Mouse (Mus musculus): ENCODE results near the gene Pknox1. TPM values are rescaled to one million over a fixed set of nuclear protein-coding genes. Genes with fewer than 3 reads are reported as not detected.
"Not testable (repeated sequence)": the region's sequence is repeated elsewhere in the genome, so short reads cannot be mapped to it uniquely, and the experiment has no call there.

Pknox1 gene
- total RNA-seq, 2 experiments from 2014 or later = 13.6 to 14.6 TPM

- no peak overlapping the region for H3K4me3 ChIP-seq
- DNase-seq (ENCODE audit: low spot score in 2 of 2) = peak; percentile 81 to 83
- no peak for TF ChIP-seq CTCF (conservative IDR thresholded peaks at IDR 0.05)
- peak overlapping the region; percentile 88 for H3K27ac ChIP-seq
Measured at GRCm38 (mm10) chr17:31535871-31536629, 28.5 kb upstream of the Pknox1 start.

- DNase-seq (ENCODE audit: low spot score in 2 of 2) = no peak
- Histone ChIP-seq H3K27ac (no peak overlapping the region), H3K4me3 (no peak overlapping the region)
- TF ChIP-seq CTCF (conservative IDR thresholded peaks at IDR 0.05) = no peak
Measured at GRCm38 (mm10) chr17:31540101-31540500, 24.4 kb upstream of the Pknox1 start.

DNA sequence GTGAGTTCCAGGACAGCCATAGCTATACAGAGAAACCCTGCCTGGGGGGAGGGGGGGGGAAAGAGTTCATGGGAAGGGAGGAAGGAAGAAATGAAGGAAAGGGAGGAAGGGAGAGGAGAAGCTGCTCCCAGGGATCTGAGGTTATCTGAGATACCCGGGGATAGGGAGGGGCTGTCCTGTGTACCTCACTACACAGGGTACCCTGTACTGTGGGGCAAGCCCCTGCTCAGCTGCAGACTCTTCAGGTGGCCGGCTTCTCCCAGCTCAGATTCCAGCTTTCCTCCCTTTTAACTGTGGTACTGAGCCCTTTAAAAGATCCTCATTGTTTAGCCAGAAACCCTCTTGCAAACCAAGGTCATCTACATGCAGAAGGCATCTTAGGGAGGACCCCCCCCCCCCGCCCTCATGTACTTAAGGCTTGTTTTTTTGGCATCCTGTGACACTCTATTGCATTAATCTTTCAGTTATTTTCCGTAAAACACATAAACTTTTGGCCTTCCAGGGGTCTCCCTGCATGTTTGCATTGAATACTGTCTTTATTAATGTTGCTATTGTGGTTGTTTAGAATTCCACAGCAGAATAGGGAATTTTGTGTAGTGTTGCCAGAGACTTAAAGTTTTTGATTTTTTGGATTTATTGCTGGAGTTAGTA, 23.6 kb upstream of the Pknox1 start:
- TF ChIP-seq CTCF (conservative IDR thresholded peaks at IDR 0.05) = no peak
- H3K4me3 ChIP-seq = no peak overlapping the region
- no peak for DNase-seq (ENCODE audit: low spot score in 2 of 2)
- H3K27ac ChIP-seq = peak overlapping the region; percentile 59; the same call in 1 of the 2 replicates

GRCm38 (mm10) chr17:31541460-31541831, 23.1 kb upstream of the Pknox1 start:
- TF ChIP-seq CTCF (conservative IDR thresholded peaks at IDR 0.05) = no peak
- peak in 1 of 2 experiments; percentile 25 for DNase-seq (ENCODE audit: low spot score in 2 of 2)
- peak overlapping the region; percentile 59; the same call in 1 of the 2 replicates for H3K27ac ChIP-seq
- H3K4me3 ChIP-seq = no peak overlapping the region

- DNase-seq (ENCODE audit: low spot score in 2 of 2) = no peak
- TF ChIP-seq CTCF (conservative IDR thresholded peaks at IDR 0.05) = no peak
- H3K4me3 ChIP-seq = no peak overlapping the region
- H3K27ac ChIP-seq = no peak overlapping the region
Measured at GRCm38 (mm10) chr17:31543574-31543973, 21.0 kb upstream of the Pknox1 start.

DNA sequence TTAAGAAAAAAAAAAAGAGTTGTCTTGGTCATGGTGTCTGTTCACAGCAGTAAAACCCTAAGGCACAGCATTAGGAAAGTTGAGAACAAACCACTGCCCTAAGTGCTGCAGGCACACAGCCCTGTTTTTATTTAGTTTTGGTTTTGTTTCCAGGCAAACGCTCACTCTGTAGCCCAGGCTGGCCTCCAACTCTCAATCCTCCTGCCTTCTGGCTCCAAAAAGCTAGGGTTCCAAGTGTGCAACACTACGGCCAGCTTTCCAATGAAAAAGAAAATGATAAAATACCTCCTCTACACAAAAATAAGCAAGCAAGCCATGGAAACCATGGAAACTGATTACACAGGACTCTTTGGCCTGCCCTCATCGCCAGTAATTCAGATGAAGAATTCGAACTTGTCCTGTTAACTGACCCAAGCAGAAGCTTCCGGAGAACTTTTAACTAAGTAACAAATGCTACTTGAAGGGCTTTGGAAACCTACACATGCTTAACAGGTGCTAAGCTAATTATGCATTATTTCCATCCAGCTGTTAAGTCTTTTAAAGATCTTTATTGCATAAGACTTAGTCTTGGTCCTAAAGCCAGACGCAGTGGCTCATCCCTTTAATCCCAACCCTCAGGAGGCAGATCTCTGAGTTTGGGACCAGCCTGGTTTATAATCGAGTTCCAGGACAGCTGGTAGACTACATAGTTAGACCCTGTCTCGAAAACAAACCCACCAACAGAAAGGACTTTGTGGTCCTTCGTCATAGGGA, 17.9 kb upstream of the Pknox1 start:
- Histone ChIP-seq H3K4me3 (no peak overlapping the region), H3K27ac (no peak overlapping the region)
- no peak for DNase-seq (ENCODE audit: low spot score in 2 of 2)
- no peak for TF ChIP-seq CTCF (conservative IDR thresholded peaks at IDR 0.05)

DNA sequence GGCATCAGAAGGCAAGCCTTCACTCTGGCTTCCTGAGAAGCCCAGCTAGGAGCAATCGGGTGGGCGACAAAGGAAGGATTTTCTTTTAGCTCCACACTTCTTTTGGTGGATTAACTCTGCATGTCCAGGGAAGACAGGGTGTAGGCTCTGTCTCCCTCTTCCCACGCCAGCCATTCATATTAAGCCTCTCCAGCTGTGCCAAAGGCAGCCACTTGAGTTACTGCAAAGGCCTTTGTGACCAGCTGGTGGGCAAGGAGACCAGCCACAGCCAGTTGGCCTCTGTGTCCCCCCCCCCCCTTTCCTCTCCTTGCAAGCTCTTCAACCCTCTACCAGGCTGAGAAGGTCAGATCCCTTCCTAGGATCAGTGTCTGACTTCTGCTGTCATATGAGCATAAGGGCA, 16.6 kb upstream of the Pknox1 start:
- no peak for DNase-seq (ENCODE audit: low spot score in 2 of 2)
- TF ChIP-seq CTCF (conservative IDR thresholded peaks at IDR 0.05) = no peak
- H3K4me3 ChIP-seq = no peak overlapping the region
- no peak overlapping the region for H3K27ac ChIP-seq

DNA sequence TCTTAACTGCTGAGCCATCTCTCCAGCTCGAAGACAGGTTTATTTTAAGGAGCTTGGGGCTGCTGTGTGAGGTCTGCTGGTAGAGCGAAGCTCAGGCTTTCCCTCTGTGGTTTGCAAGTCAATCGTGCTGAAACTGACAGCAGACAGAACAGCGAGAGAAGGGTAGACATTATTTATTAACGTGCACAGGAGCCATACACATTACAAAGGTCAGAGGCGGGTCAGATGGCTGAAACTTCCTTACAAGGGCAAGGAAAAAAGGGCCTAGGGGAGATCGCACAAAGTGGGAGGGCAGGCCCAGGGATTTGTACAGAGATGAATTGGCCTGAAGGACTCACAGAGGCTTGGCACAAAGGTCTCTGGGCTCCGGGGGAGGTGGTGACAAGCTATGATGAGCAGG, 15.1 kb upstream of the Pknox1 start:
- DNase-seq (ENCODE audit: low spot score in 2 of 2) = no peak
- Histone ChIP-seq H3K4me3 (no peak overlapping the region), H3K27ac (no peak overlapping the region)
- no peak for TF ChIP-seq CTCF (conservative IDR thresholded peaks at IDR 0.05)

GRCm38 (mm10) chr17:31552601-31553000, 11.9 kb upstream of the Pknox1 start:
- not testable (repeated sequence) for DNase-seq (ENCODE audit: low spot score in 2 of 2); H3K4me3 ChIP-seq; H3K27ac ChIP-seq

DNA sequence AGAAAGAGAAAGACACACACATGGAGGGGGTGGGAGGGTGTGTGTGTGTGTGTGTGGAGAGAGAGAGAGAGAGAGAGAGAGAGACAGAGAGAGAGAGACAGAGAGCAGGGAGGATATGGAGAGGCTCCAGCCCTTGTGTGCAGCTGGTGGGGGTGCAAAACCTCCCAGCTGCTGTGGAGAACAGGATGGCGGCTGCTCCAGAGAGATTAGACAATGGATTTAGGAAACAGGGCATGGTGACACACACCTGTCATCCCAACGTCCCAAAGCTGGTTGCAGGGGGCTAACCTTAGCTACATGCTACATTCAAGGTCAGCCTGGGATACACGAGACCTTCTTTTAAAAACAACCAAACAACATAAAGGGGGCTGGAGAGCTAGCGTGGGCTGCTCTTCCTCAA, 8.3 kb upstream of the Pknox1 start:
- TF ChIP-seq CTCF (conservative IDR thresholded peaks at IDR 0.05) = no peak
- no peak overlapping the region for H3K4me3 ChIP-seq
- H3K27ac ChIP-seq = no peak overlapping the region
- no peak for DNase-seq (ENCODE audit: low spot score in 2 of 2)

- DNase-seq (ENCODE audit: low spot score in 2 of 2) = no peak
- no peak for TF ChIP-seq CTCF (conservative IDR thresholded peaks at IDR 0.05)
- H3K4me3 ChIP-seq = no peak overlapping the region
- H3K27ac ChIP-seq = peak overlapping the region; percentile 14; the same call in 1 of the 2 replicates
Measured at GRCm38 (mm10) chr17:31557124-31557880, 7.2 kb upstream of the Pknox1 start.

GRCm38 (mm10) chr17:31557947-31558542, 6.5 kb upstream of the Pknox1 start:
- no peak for DNase-seq (ENCODE audit: low spot score in 2 of 2)
- TF ChIP-seq CTCF (conservative IDR thresholded peaks at IDR 0.05) = no peak
- H3K27ac ChIP-seq = no peak overlapping the region
- no peak overlapping the region for H3K4me3 ChIP-seq

Measured in layer of hippocampus, adult 2 months (tissue).